Mouse (Mus musculus) hindbrain, postnatal 0 days (tissue): ENCODE measurements at regions not wholly inside any gene's neighbourhood (a gene's known extent, or its start where the extent isn't known, plus 50 kb on each side); places are given as distances from the start of the nearest gene placed in this dataset.

Experiments used
- ATAC-seq: fragments of 200-750 bp; cut with Nextera tagmentation; 2 replicates; pipeline ENCODE4 v1.8.0; 2017; ENCODE audit warnings: mild to moderate bottlenecking, moderate TSS enrichment, moderate library complexity
- DNase-seq: peaks from one replicate; pipeline ENCODE4 v3.0.0-alpha.2; 2015; ENCODE audit warnings: low spot score
- H3K27ac ChIP-seq: fragments of 300-500 bp; sonication (generic); 2 replicates; pipeline ENCODE4 v1.5.1; 2014; ENCODE audit warnings: mild to moderate bottlenecking
- H3K27me3 ChIP-seq: fragments of 300-500 bp; sonication (generic); 2 replicates; pipeline ENCODE4 v1.6.1; 2014; ENCODE audit warnings: low read length, mixed read lengths; ENCODE audit not compliant: insufficient read depth
- H3K36me3 ChIP-seq: fragments of 300-500 bp; sonication (generic); 2 replicates; pipeline ENCODE4 v1.6.1; 2014; ENCODE audit warnings: low read length, mixed read lengths; ENCODE audit not compliant: insufficient read depth
- H3K4me1 ChIP-seq: fragments of 300-500 bp; sonication (generic); 2 replicates; pipeline ENCODE4 v1.6.1; 2014; ENCODE audit warnings: antibody characterized with exemption, low read length, mixed read lengths; ENCODE audit not compliant: insufficient read depth
- H3K4me2 ChIP-seq: fragments of 300-500 bp; sonication (generic); 2 replicates; pipeline ENCODE4 v1.6.1; 2014; ENCODE audit warnings: low read depth, mild to moderate bottlenecking, low read length, moderate library complexity, mixed read lengths
- H3K4me3 ChIP-seq: fragments of 300-500 bp; sonication (generic); 2 replicates; pipeline ENCODE4 v1.5.1; 2014; ENCODE audit warnings: low read length
- H3K9ac ChIP-seq: fragments of 300-500 bp; sonication (generic); replicated peaks from 2 replicates; pipeline ENCODE4 v1.6.1; 2014; ENCODE audit warnings: mild to moderate bottlenecking, low read length, moderate library complexity, mixed read lengths
- H3K9me3 ChIP-seq: fragments of 300-500 bp; sonication (generic); 2 replicates; pipeline ENCODE4 v1.6.1; 2016; ENCODE audit warnings: low read length, mixed read lengths
- CTCF ChIP-seq: IDR thresholded peaks from 2 replicates; pipeline ENCODE4 v1.5.1; 2016; ENCODE audit warnings: antibody characterized with exemption, control low read depth, low read depth
- WGBS: fragments of 180-500 bp; shearing (Covaris S2); extraction: QIAGEN DNeasy Blood & Tissue Kit; methylation state at CpG from one replicate; pipeline ENCODE4 v1.1.7; 2014; 5-methylcytosine and 5-hydroxymethylcytosine counted together

GRCm38 (mm10) chr4:125419491-125420255 lies 70.8 kb upstream of the Grik3 start:
- Histone ChIP-seq H3K4me3 (no peak overlapping the region), H3K27ac (no peak overlapping the region), H3K36me3 (no peaks in the 10 kb centered on the region), H3K4me1 (no peaks in the 10 kb centered on the region), H3K4me2 (no peak overlapping the region), H3K9ac (no peak overlapping the region), H3K27me3 (no peaks in the 10 kb centered on the region; the same call in 1 of the 2 replicates), H3K9me3 (no peaks in the 10 kb centered on the region)
- peak; percentile 21; the same call in 1 of the 2 replicates for ATAC-seq
- DNase-seq: peak; percentile 34
- no peak for TF ChIP-seq CTCF
- 49% methylated on average over 12 of the region's 12 CpGs for WGBS

DNA sequence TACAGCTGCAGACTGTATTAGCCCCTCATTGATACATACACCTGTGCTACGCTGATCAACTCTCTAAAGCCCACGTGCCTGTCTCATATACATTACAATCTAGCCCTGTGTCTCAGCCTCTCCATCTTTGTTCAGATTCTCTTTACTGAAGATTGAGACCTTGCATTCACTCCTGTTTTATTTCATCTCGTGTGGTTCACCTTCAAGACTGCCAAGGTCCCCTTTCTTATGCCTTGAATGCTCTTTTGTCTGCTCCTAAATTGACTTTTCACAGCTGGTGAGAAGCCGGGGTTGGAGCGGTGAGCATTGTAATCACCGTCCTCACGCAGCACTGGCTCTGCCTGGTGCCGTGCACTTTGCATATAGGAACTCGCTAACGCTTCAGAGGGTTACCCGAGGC lies 75.2 kb upstream of the Grik3 start:
- Histone ChIP-seq H3K9me3 (no peaks in the 10 kb centered on the region), H3K4me2 (no peak overlapping the region), H3K27ac (no peak overlapping the region), H3K4me3 (no peak overlapping the region), H3K4me1 (no peaks in the 10 kb centered on the region), H3K9ac (no peak overlapping the region), H3K36me3 (no peaks in the 10 kb centered on the region), H3K27me3 (no peaks in the 10 kb centered on the region; the same call in 1 of the 2 replicates)
- no peak for TF ChIP-seq CTCF
- WGBS: 19% methylated on average over 11 of the region's 11 CpGs
- DNase-seq (no peak), ATAC-seq (no peak)

DNA sequence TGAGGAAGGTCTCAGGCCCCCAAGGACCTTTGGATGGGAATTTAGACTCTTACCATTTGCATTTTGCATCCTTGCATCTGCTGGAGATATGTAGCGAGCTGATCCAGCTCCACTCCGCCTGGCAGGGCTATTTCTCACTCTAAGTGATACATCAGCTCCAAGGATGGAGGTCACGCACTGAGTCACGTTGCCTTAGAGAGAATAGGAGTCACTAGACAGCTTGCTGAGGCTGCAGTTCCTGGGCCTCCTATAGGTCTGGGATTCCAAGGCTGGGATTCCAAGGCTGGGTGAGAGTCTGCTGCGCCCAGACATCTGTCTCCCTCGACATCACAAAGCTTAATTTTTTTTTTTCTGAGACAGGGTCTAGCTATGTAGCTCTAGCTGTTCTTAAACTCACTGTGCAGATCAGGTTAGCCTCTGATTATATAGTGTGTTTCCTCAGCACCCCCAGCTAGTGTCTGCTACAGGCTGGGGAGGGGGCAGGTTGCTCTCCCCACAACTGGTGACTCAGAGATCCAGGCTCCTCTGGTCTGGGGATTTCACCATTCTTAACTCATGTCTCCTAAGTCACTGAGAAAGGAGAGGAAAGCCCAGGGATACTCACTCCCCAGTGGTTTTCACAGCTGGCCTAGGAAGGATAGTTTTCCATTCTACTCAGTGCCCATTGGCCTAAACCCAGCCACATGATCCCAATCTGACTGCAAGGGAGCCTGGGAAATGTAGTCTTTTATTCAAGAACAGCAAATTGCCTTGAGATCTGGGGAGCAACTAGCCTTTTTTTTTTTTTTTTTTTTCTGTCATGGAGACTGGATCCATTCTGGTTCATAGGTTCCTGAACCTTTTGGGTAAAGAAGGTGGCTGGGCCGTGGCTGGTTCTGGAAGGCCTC lies 76.4 kb upstream of the Grik3 start:
- 71% methylated on average over 7 of the region's 7 CpGs for WGBS
- H3K9ac ChIP-seq: no peak overlapping the region
- no peaks in the 10 kb centered on the region for H3K9me3 ChIP-seq
- H3K27me3 ChIP-seq: no peaks in the 10 kb centered on the region; the same call in 1 of the 2 replicates
- H3K4me1 ChIP-seq: no peaks in the 10 kb centered on the region
- H3K4me3 ChIP-seq: no peak overlapping the region
- H3K36me3 ChIP-seq: no peaks in the 10 kb centered on the region
- DNase-seq (peak; percentile 80), ATAC-seq (peak; percentile 76)
- H3K4me2 ChIP-seq: no peak overlapping the region
- H3K27ac ChIP-seq: no peak overlapping the region
- no peak for TF ChIP-seq CTCF

DNA sequence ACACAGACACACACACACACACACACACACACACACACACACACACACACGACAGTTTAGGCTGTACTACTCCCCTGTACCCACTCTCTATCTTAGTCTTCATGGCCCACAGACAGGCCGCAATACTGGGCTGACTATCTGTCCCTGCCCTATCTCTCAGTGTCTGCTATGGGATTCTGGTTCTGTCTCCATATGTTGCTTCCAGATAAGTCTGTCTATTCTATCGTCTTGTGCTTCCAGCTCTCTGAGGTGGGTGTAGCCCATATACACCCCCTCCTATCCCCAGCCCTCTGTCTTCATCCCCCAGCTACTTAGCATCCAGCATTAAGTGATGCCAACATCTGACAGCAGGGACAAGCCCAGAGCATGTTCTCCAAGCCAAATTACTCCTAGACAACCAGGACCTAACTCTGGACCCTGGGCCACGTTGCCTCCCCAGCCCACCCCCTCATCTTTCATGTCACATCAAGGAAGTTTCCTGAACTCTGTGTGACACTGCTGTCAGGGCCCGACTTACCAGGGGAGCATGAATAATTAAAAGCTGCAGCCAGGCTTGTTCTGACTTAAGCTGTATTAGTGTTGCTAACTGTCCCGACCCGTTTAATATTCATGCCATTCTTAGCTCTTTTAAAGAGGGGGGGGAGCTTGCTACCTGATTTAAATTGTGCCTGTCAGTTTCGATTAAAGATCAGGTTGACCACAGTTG lies 79.6 kb upstream of the Grik3 start:
- H3K9me3 ChIP-seq: no peaks in the 10 kb centered on the region

DNA sequence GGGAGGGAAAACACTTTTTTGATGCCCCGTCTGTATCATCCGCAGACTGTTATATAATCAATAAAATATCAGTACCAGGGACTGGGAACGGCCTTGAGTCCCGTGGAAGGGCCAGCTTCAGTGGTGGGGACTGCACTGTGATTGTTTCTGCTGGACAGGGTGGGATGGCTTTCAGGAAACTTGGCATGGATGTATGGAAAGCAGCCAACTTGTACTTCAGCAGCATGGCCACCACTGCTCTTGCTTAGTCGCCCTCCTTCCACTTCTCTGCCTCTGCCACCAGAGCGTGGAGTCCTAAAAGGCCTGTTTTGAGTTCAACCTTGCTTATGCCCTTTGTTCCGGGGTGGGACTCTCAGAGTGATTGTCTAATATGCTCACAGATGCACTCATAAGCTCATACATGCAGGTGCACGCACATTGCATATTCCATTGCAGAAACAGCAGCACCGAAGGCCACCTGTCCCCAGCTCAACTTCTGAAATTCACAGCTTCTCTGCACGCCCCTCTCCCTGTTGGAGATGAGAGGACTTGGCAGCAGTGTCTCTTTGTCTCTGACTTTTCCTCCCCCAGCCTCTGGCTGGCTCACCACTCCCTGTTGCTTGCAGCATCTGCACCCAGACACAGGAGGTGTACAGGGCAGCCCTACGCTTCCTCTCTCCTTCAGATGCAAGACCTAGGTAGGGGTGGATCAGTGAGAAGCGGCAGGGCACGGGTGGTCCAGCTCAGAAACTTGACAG lies 91.0 kb upstream of the Grik3 start:
- Histone ChIP-seq H3K4me2 (no peak overlapping the region), H3K4me1 (no peaks in the 10 kb centered on the region; the same call in 1 of the 2 replicates), H3K4me3 (no peak overlapping the region), H3K9me3 (no peaks in the 10 kb centered on the region), H3K27ac (peak overlapping the region; percentile 48), H3K27me3 (no peaks in the 10 kb centered on the region), H3K36me3 (no peaks in the 10 kb centered on the region), H3K9ac (no peak overlapping the region)
- peak; percentile 46; the same call in 1 of the 2 replicates for ATAC-seq
- 52% methylated on average over 13 of the region's 13 CpGs for WGBS
- peak; percentile 68 for DNase-seq
- no peak for TF ChIP-seq CTCF

More for the DNA sequence above, 79.6 kb upstream of the Grik3 start:
- ATAC-seq: no peak
- 23% methylated on average over 7 of the region's 8 CpGs for WGBS
- no peaks in the 10 kb centered on the region for H3K27me3 ChIP-seq
- H3K9ac ChIP-seq: no peak overlapping the region
- TF ChIP-seq CTCF: no peak
- H3K4me2 ChIP-seq: no peak overlapping the region
- H3K4me3 ChIP-seq: no peak overlapping the region
- no peak for DNase-seq
- H3K27ac ChIP-seq: no peak overlapping the region
- H3K4me1 ChIP-seq: peaks cover 8% of the 10 kb centered on the region; the same call in 1 of the 2 replicates
- no peaks in the 10 kb centered on the region for H3K36me3 ChIP-seq

DNA sequence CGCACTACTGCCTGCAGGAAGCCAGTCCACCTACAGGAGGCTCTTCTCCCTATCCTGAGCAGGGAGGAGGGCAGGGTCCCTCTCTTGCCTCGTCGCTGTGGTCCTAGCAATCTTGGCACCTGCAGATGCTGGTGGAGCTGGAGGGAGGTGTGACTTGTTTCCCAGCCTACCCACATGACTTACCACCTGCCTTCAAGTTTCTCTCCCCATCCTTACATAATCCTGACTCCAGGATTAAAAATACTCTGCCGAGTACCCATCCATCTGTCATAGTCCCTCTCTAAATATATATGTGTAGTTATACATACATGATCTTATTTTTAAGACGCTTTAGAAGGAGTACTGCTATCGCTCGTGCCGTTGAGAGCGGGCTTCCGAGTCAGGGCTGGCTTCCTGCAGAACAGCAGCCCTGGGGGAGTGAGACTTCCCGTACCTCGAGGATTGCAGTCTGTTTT lies 93.5 kb upstream of the Grik3 start:
- no peaks in the 10 kb centered on the region for H3K9me3 ChIP-seq
- 67% methylated on average over 12 of the region's 12 CpGs for WGBS
- ATAC-seq (no peak), DNase-seq (no peak)
- no peaks in the 10 kb centered on the region for H3K27me3 ChIP-seq
- H3K4me3 ChIP-seq: no peak overlapping the region
- TF ChIP-seq CTCF: peak; percentile 22
- no peak overlapping the region for H3K9ac ChIP-seq
- H3K27ac ChIP-seq: no peak overlapping the region
- H3K4me2 ChIP-seq: no peak overlapping the region
- no peaks in the 10 kb centered on the region for H3K36me3 ChIP-seq
- no peaks in the 10 kb centered on the region; the same call in 1 of the 2 replicates for H3K4me1 ChIP-seq
